In genomic region chr17:35979401-35980362, GRCm38 (mm10) we compare ENCODE assay signal across 7 mouse cellular contexts. TPM values are rescaled to one million over a fixed set of nuclear protein-coding genes. Genes with fewer than 3 reads are reported as not detected.
A peak's percentile ranks its signal among the peaks of the same experiment; 100 is the strongest.
DNase-seq lines count a peak whose midpoint lies in the region; ATAC-seq and TF ChIP-seq lines count a peak whose summit lies in the region.

Gene Gnl1, plus strand, starts transcription at chr17:35979851.
Gene Prr3, minus strand, starts transcription at chr17:35980236.

- peak; percentile 22; the same call in 1 of the 2 replicates for TF ChIP-seq POLR2A in small intestine, adult 2 months (IDR thresholded peaks at IDR 0.05; ENCODE audit: low read depth, low read length)

- intact Hi-C loops in left cerebral cortex, postnatal 4 days (cut with DNase I): no loop called here

- H3K36me3 ChIP-seq in intestine, postnatal 0 days (ENCODE audit: control insufficient read depth, insufficient read depth): peaks cover 19% of the 10 kb centered on the region
- peaks cover 39% of the 10 kb centered on the region for H3K36me3 ChIP-seq in midbrain, embryonic 12.5 days
- peaks cover 20% of the 10 kb centered on the region for H3K36me3 ChIP-seq in small intestine, adult 2 months (ENCODE audit: control insufficient read depth, insufficient read depth, low read length)

- H3K27ac ChIP-seq in intestine, postnatal 0 days (ENCODE audit: low read depth, low read length): peak within 1 kb of the TSS; percentile 97
- H3K27ac ChIP-seq in midbrain, embryonic 12.5 days (replicated peaks): peak within 1 kb of the TSS; percentile 94
- H3K27ac ChIP-seq in small intestine, adult 2 months (ENCODE audit: insufficient read depth, low read depth, low read length): peak within 1 kb of the TSS; percentile 80

- peak within 1 kb of the TSS; percentile 99 for H3K4me2 ChIP-seq in intestine, postnatal 0 days (replicated peaks; ENCODE audit: low read depth)
- peak within 1 kb of the TSS; percentile 84 for H3K4me2 ChIP-seq in midbrain, embryonic 12.5 days (replicated peaks)

- peak within 1 kb of the TSS; percentile 75 for H3K9ac ChIP-seq in intestine, postnatal 0 days (ENCODE audit: low read depth, low read length)
- peak within 1 kb of the TSS; percentile 74 for H3K9ac ChIP-seq in midbrain, embryonic 12.5 days (replicated peaks)

- peak; percentile 55 for TF ChIP-seq CTCF in intestine, postnatal 0 days (IDR thresholded peaks at IDR 0.05; ENCODE audit: low read depth)
- TF ChIP-seq CTCF in small intestine, adult 2 months (IDR thresholded peaks at IDR 0.05; ENCODE audit: extremely low read depth, insufficient read length, insufficient replicate concordance, low read depth, low read length): no peak

- peak; percentile 92 for DNase-seq in adrenal gland, adult 8-10 months
- peak; percentile 98 for DNase-seq in embryo, embryonic 9.5 days (ENCODE audit: extremely low spot score)
- no peak for DNase-seq in gonadal fat pad, adult 2 months (ENCODE audit: low read depth)
- DNase-seq in left cerebral cortex, postnatal 4 days: peak; percentile 91

- H3K27me3 ChIP-seq in intestine, postnatal 0 days (replicated peaks; ENCODE audit: control insufficient read depth, insufficient read depth, low read length): no peaks in the 10 kb centered on the region
- H3K27me3 ChIP-seq in midbrain, embryonic 12.5 days: no peaks in the 10 kb centered on the region
- no peaks in the 10 kb centered on the region for H3K27me3 ChIP-seq in small intestine, adult 2 months (ENCODE audit: control insufficient read depth, insufficient read depth, low read length)

- no peaks in the 10 kb centered on the region for H3K9me3 ChIP-seq in intestine, postnatal 0 days (ENCODE audit: control insufficient read depth)
- no peaks in the 10 kb centered on the region for H3K9me3 ChIP-seq in midbrain, embryonic 12.5 days

- H3K4me3 ChIP-seq in intestine, postnatal 0 days (ENCODE audit: low read depth, low read length): peak within 1 kb of the TSS; percentile 92
- peak within 1 kb of the TSS; percentile 94 for H3K4me3 ChIP-seq in midbrain, embryonic 12.5 days
- H3K4me3 ChIP-seq in small intestine, adult 2 months (ENCODE audit: low read depth, low read length): peak within 1 kb of the TSS; percentile 75

- ATAC-seq in intestine, postnatal 0 days: peak; percentile 88
- ATAC-seq in midbrain, embryonic 12.5 days (ENCODE audit: low FRiP score, low read depth): peak; percentile 82

- 1% methylated on average over 98 of the region's 109 CpGs for WGBS in intestine, postnatal 0 days
- WGBS in midbrain, embryonic 12.5 days: under 1% methylated on average over 96 of the region's 109 CpGs
- WGBS in small intestine, adult 2 months: 1% methylated on average over 109 of the region's 109 CpGs

- 0 out of 2 replicates have a peak, but pooled peaks cover 4% of the 10 kb centered on the region for H3K4me1 ChIP-seq in intestine, postnatal 0 days (replicated peaks; ENCODE audit: control insufficient read depth, insufficient read depth, low read length)
- peaks cover 21% of the 10 kb centered on the region for H3K4me1 ChIP-seq in midbrain, embryonic 12.5 days
- H3K4me1 ChIP-seq in small intestine, adult 2 months (ENCODE audit: control insufficient read depth, insufficient read depth, insufficient read length, low read length): peaks cover 11% of the 10 kb centered on the region; the same call in 1 of the 2 replicates

RNA-seq across cellular contexts. Expression of gene Gnl1, which starts in this region (rescaled TPM):
- 10 to 100 TPM; 52.4 to 65.5 (median 59.7) TPM for total RNA-seq in adrenal gland, adult 8-10 months (2022)
- 20.7 and 30.2 TPM in 2 replicates for polyA plus RNA-seq in gonadal fat pad, adult 2 months (2012; rRNA removed)
- polyA plus RNA-seq in intestine, postnatal 0 days (2015; fragmentation: Nextera tagmentation; extraction: Ambion mirVana): 29.4 and 33.9 TPM in 2 replicates
- 100 to 1,000 TPM in 1 of 2 experiments, 10 to 100 TPM in 1; 98.2 to 107 TPM for total RNA-seq in left cerebral cortex, postnatal 4 days (2021)
- polyA plus RNA-seq in midbrain, embryonic 12.5 days (2016; fragmentation: Nextera tagmentation; extraction: Ambion mirVana): 48.5 and 52.0 TPM in 2 replicates
- polyA plus RNA-seq in small intestine, adult 2 months (2012; rRNA removed): 13.1 and 24.7 TPM in 2 replicates

RNA-seq across cellular contexts. Expression of gene Prr3, which starts in this region (rescaled TPM):
- total RNA-seq in adrenal gland, adult 8-10 months (2022): 10 to 100 TPM; 19.0 to 38.5 (median 27.2) TPM
- 18.7 and 21.4 TPM in 2 replicates for polyA plus RNA-seq in gonadal fat pad, adult 2 months (2012; rRNA removed)
- polyA plus RNA-seq in intestine, postnatal 0 days (2015; fragmentation: Nextera tagmentation; extraction: Ambion mirVana): 9.4 and 9.6 TPM in 2 replicates
- 10 to 100 TPM; 82.0 to 84.5 TPM for total RNA-seq in left cerebral cortex, postnatal 4 days (2021)
- polyA plus RNA-seq in midbrain, embryonic 12.5 days (2016; fragmentation: Nextera tagmentation; extraction: Ambion mirVana): 49.2 and 53.4 TPM in 2 replicates
- polyA plus RNA-seq in small intestine, adult 2 months (2012; rRNA removed): 5.5 and 7.8 TPM in 2 replicates
